Mouse (Mus musculus) brain, embryonic 14.5 days (tissue): ENCODE results near the gene Sec61a2.

ENCODE experiments used
- CTCF ChIP-seq: fragments of 200-500 bp; IDR thresholded peaks from 2 replicates; pipeline ENCODE4 v1.5.1; 2012; ENCODE audit warnings: inconsistent platforms, mild to moderate bottlenecking, moderate library complexity, borderline replicate concordance; ENCODE audit not compliant: insufficient read depth, insufficient read length; ENCODE audit errors: extremely low read depth
- POLR2A ChIP-seq: fragments of 200-500 bp; IDR thresholded peaks from 2 replicates; pipeline ENCODE4 v1.6.1; 2012; ENCODE audit warnings: mild to moderate bottlenecking, inconsistent platforms, borderline replicate concordance; ENCODE audit not compliant: poor library complexity, insufficient read depth, insufficient read length, severe bottlenecking; ENCODE audit errors: extremely low read depth

- no peak for TF ChIP-seq POLR2A
- no peak for TF ChIP-seq CTCF
Measured at GRCm38 (mm10) chr2:5888865-5889264, 6.4 kb downstream of the Sec61a2 start.
